Mouse (Mus musculus) heart, adult 10 weeks (tissue): Measurements from ENCODE around the gene 9530002B09Rik. TPM values are rescaled to one million over a fixed set of nuclear protein-coding genes. Genes with fewer than 3 reads are reported as not detected.

Experiments
- polyA plus RNA-seq: library from polyadenylated mRNA; stranded (reverse); fragments of 350-450 nt; fragmentation: Illumina TruSeq; extraction: RNeasy Lipid Tissue Mini Kit (QIAGEN cat#74804); gene quantifications from one replicate; pipeline ENCODE4 v1.2.3, GENCODE M21; 2014; ENCODE audit warnings: low read depth, low replicate concordance

Gene 9530002B09Rik
- not detected for polyA plus RNA-seq

DNA sequence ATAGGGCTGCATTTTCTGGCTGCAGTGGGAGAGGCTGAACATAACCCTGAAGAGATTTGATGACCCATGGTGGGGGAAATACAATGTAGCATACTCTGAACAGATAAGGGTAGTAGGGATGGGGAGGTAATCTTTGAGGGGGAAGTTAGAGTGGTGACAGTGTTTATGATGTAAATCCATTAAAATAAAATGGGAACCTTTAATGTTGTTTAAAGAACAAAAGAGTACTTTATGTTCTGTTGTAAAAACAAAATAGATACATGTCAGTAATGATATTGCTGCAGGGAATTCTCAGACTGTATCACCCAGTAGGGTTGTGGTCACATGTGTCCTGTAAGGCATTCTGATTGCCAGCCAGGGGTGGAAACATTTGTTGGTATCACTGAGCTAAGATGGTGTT, at the start of gene 9530002B09Rik:
TSS of gene 9530002B09Rik (plus strand) at position 301 of the 400 bp plus-strand sequence.

Other genes with a start within 250 kb of the 9530002B09Rik start
- 60.8 TPM for gene Ppt1, start 147.0 kb downstream of the 9530002B09Rik start, polyA plus RNA-seq
- gene Cap1, start 196.8 kb downstream of the 9530002B09Rik start, polyA plus RNA-seq, result 42.5 TPM